Mouse (Mus musculus) forebrain, embryonic 11.5 days (tissue): Measurements from ENCODE around the gene Adgrg5. TPM values are rescaled to one million over a fixed set of nuclear protein-coding genes. Genes with fewer than 3 reads are reported as not detected.
A peak's percentile ranks its signal among the peaks of the same experiment; 100 is the strongest.

ENCODE experiments used
- ATAC-seq: fragments of 200-750 bp; cut with Nextera tagmentation; replicated peaks from 2 replicates; pipeline ENCODE4 v1.8.0; 2017; ENCODE audit warnings: moderate TSS enrichment; ENCODE audit not compliant: low FRiP score
- DNase-seq: peaks from one replicate; pipeline ENCODE4 v3.0.0-alpha.2; 2017; ENCODE audit warnings: low spot score
- H3K27ac ChIP-seq: fragments of 300-500 bp; sonication (generic); 2 replicates; pipeline ENCODE4 v1.5.1; 2014; ENCODE audit warnings: low read depth, low read length
- H3K27me3 ChIP-seq: fragments of 300-500 bp; sonication (generic); 2 replicates; pipeline ENCODE4 v1.6.1; 2014; ENCODE audit warnings: mild to moderate bottlenecking, low read length, mixed read lengths; ENCODE audit not compliant: control insufficient read depth, insufficient read depth
- H3K36me3 ChIP-seq: fragments of 300-500 bp; sonication (generic); 2 replicates; pipeline ENCODE4 v1.6.1; 2014; ENCODE audit warnings: mild to moderate bottlenecking, low read length, moderate library complexity, mixed read lengths; ENCODE audit not compliant: control insufficient read depth, insufficient read depth
- H3K4me1 ChIP-seq: fragments of 300-500 bp; sonication (generic); replicated peaks from 2 replicates; pipeline ENCODE4 v1.6.1; 2014; ENCODE audit warnings: low read length, mixed read lengths; ENCODE audit not compliant: control insufficient read depth, insufficient read depth
- H3K4me2 ChIP-seq: fragments of 300-500 bp; sonication (generic); 2 replicates; pipeline ENCODE4 v1.6.1; 2014; ENCODE audit warnings: low read depth, mild to moderate bottlenecking, low read length, moderate library complexity, mixed read lengths; ENCODE audit not compliant: severe bottlenecking
- H3K4me3 ChIP-seq: fragments of 300-500 bp; sonication (generic); 2 replicates; pipeline ENCODE4 v1.5.1; 2014; ENCODE audit warnings: low read depth, low read length
- H3K9ac ChIP-seq: fragments of 300-500 bp; sonication (generic); 2 replicates; pipeline ENCODE4 v1.6.1; 2014; ENCODE audit warnings: low read length
- H3K9me3 ChIP-seq: fragments of 300-500 bp; sonication (generic); 2 replicates; pipeline ENCODE4 v1.6.1; 2016; ENCODE audit warnings: low read length, mixed read lengths; ENCODE audit not compliant: control insufficient read depth
- WGBS: fragments of 180-500 bp; shearing (Covaris S2); extraction: QIAGEN DNeasy Blood & Tissue Kit; methylation state at CpG from one replicate; pipeline ENCODE4 v1.1.7; 2014; 5-methylcytosine and 5-hydroxymethylcytosine counted together
- polyA plus RNA-seq: library from polyadenylated mRNA; unstranded; fragments of >200 nt; fragmentation: Nextera tagmentation; extraction: Ambion mirVana; gene quantifications from 2 replicates; pipeline ENCODE4 v1.2.1, GENCODE M21; 2014

Gene Adgrg5
- polyA plus RNA-seq, 1 experiment from 2014 or later: 0.20 TPM

GRCm38 (mm10) chr8:94913061-94913660 is 10.3 kb upstream of the Adgrg5 start:
- H3K4me3 ChIP-seq: peak overlapping the region; percentile 42
- H3K9ac ChIP-seq: peak overlapping the region; percentile 45
- DNase-seq (peak; percentile 91), ATAC-seq (peak; percentile 55)
- peaks cover 24% of the 10 kb centered on the region for H3K27me3 ChIP-seq
- no peaks in the 10 kb centered on the region for H3K36me3 ChIP-seq
- peaks cover 12% of the 10 kb centered on the region; the same call in 1 of the 2 replicates for H3K4me1 ChIP-seq
- H3K4me2 ChIP-seq: peak overlapping the region; percentile 76
- WGBS: 5% methylated on average over 77 of the region's 77 CpGs
- H3K27ac ChIP-seq: no peak overlapping the region
- H3K9me3 ChIP-seq: no peaks in the 10 kb centered on the region

GRCm38 (mm10) chr8:94914256-94914655 is 9.2 kb upstream of the Adgrg5 start:
- no peak overlapping the region for H3K4me2 ChIP-seq
- H3K9me3 ChIP-seq: no peaks in the 10 kb centered on the region
- H3K4me1 ChIP-seq: peaks cover 12% of the 10 kb centered on the region; the same call in 1 of the 2 replicates
- H3K9ac ChIP-seq: no peak overlapping the region
- peaks cover 24% of the 10 kb centered on the region for H3K27me3 ChIP-seq
- no peak for DNase-seq
- H3K27ac ChIP-seq: no peak overlapping the region
- no peaks in the 10 kb centered on the region for H3K36me3 ChIP-seq
- H3K4me3 ChIP-seq: no peak overlapping the region
- no peak for ATAC-seq
- 88% methylated on average over 6 of the region's 6 CpGs for WGBS

DNA sequence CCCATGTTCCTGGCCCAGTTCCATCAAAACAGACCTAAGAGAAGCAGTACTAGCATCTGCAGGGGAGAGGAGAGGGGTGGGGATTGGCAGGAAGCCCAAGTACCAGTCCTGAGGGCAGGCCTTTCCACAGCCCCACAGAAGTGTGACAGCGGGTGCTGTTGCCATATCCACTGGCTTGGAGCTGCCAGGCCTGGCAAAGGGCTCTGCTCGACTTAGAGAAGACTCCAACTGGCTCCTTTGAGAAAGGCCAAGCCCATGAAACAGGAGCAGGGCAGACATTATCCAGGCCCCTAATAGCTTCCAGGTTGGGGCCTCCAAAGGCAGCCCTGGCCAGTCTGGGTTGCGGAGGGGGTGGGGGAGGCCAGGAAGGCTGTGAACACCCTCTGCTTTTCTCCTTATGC is 8.8 kb upstream of the Adgrg5 start:
- Histone ChIP-seq H3K9me3 (no peaks in the 10 kb centered on the region), H3K27me3 (peaks cover 24% of the 10 kb centered on the region), H3K4me1 (peaks cover 12% of the 10 kb centered on the region; the same call in 1 of the 2 replicates), H3K4me2 (no peak overlapping the region), H3K4me3 (no peak overlapping the region), H3K36me3 (no peaks in the 10 kb centered on the region), H3K27ac (no peak overlapping the region), H3K9ac (no peak overlapping the region)
- DNase-seq (no peak), ATAC-seq (no peak)
- 82% methylated on average over 3 of the region's 3 CpGs for WGBS

- Histone ChIP-seq H3K4me3 (peak overlapping the region; percentile 71), H3K36me3 (no peaks in the 10 kb centered on the region), H3K27ac (no peak overlapping the region), H3K9ac (peak overlapping the region; percentile 35; the same call in 1 of the 2 replicates), H3K9me3 (no peaks in the 10 kb centered on the region), H3K4me1 (peaks cover 12% of the 10 kb centered on the region; the same call in 1 of the 2 replicates), H3K27me3 (peaks cover 24% of the 10 kb centered on the region), H3K4me2 (peak overlapping the region; percentile 94)
- DNase-seq (peak; percentile 54), ATAC-seq (no peak)
- 38% methylated on average over 9 of the region's 9 CpGs for WGBS
Measured at GRCm38 (mm10) chr8:94916311-94916959, 7.1 kb upstream of the Adgrg5 start.

DNA sequence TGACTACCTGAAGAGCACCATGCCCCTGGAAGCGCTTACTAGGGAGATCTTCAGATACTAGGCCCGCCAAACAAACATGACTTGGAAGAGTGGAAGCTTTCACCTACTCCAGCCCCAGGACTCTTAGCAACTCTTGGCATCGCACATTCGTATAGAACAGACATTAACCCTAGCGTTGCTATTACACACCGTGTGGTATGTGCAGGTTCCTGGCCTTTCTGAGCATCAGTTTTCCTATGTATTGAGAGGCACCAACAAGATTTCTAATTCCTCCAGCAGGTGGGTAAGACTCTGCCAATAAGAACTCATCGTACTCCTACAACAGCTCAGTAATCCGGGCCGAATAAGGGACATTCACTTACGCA is 6.6 kb upstream of the Adgrg5 start:
- 6% methylated on average over 10 of the region's 10 CpGs for WGBS

DNA sequence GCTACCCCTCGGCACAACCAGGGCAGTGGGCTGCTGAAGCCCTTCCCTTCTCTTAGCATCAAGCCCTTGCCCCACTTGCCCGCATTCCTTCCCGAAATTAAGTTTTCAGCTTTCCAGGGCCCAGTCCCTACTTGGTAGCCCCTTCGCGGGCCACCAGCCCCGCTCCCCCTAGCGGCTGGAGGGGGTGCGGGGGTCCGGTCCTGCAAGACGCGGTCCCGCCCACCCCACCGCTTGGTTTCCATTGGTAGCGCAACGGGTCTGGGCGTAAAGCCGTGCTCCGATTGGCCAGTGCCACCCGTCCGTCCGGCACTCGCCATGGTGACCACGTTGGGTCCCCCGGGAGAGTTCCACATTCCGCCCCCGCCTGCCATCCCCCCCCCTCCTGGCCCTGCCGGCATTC is 6.1 kb upstream of the Adgrg5 start:
- Histone ChIP-seq H3K9me3 (no peaks in the 10 kb centered on the region), H3K36me3 (no peaks in the 10 kb centered on the region), H3K27me3 (peaks cover 20% of the 10 kb centered on the region), H3K4me1 (peaks cover 12% of the 10 kb centered on the region; the same call in 1 of the 2 replicates), H3K27ac (peak overlapping the region; percentile 25; the same call in 1 of the 2 replicates), H3K9ac (peak overlapping the region; percentile 86), H3K4me3 (peak overlapping the region; percentile 71), H3K4me2 (peak overlapping the region; percentile 94)
- WGBS: under 1% methylated on average over 27 of the region's 27 CpGs
- DNase-seq (peak; percentile 99), ATAC-seq (peak; percentile 97)

More for the DNA sequence above, 6.6 kb upstream of the Adgrg5 start:
- H3K27me3 ChIP-seq: peaks cover 24% of the 10 kb centered on the region
- DNase-seq (no peak), ATAC-seq (no peak)
- H3K27ac ChIP-seq: no peak overlapping the region
- H3K36me3 ChIP-seq: no peaks in the 10 kb centered on the region
- H3K9ac ChIP-seq: peak overlapping the region; percentile 86
- peaks cover 12% of the 10 kb centered on the region; the same call in 1 of the 2 replicates for H3K4me1 ChIP-seq
- peak overlapping the region; percentile 94 for H3K4me2 ChIP-seq
- H3K9me3 ChIP-seq: no peaks in the 10 kb centered on the region
- H3K4me3 ChIP-seq: peak overlapping the region; percentile 71

DNA sequence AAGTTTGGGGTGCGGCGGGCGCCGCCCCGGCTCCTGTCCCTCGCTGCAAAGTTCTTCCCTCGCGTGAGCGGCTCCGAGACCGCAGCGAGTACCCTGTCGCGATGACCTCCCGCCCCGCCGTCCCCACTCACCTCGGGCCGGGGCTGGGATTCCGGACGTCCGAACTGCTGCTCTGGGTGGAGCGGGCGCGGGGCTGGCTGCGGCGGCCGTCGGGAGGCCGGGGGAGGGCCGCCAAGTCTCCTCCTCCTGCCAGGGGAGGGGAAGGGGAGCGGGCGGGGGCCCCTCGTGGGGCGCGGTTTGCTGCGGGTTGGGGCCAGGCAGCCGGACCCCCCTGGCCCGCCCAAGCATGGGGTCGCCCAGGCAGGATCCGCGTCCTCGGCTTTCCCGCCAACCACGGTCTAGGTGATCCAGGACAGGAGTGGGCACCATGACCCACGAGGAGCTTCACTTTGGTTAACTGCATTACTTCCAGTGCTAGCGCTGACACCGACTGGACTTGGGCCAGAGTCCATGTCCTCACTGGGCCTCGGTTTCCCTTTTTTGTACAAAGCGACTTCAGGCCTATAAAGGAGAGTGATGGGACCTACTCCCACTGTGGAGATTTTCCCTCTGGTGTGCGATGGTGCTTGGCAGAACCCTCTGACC is 5.5 kb upstream of the Adgrg5 start, which contains the start of gene Ccdc102a:
Gene Ccdc102a, minus strand, starts transcription at position 248 of the 645 bp plus-strand sequence.
- peak; percentile 55 for ATAC-seq
- WGBS: 2% methylated on average over 43 of the region's 51 CpGs
- peak within 1 kb of the TSS; percentile 94 for H3K4me2 ChIP-seq
- H3K27me3 ChIP-seq: peaks cover 14% of the 10 kb centered on the region
- H3K27ac ChIP-seq: peak within 1 kb of the TSS; percentile 25; the same call in 1 of the 2 replicates
- H3K9ac ChIP-seq: peak within 1 kb of the TSS; percentile 86
- H3K4me3 ChIP-seq: peak within 1 kb of the TSS; percentile 71
- peak; percentile 84 for DNase-seq
- H3K4me1 ChIP-seq: peaks cover 9% of the 10 kb centered on the region; the same call in 1 of the 2 replicates
- no peaks in the 10 kb centered on the region for H3K9me3 ChIP-seq
- no peaks in the 10 kb centered on the region for H3K36me3 ChIP-seq

GRCm38 (mm10) chr8:94919256-94919655 is 4.2 kb upstream of the Adgrg5 start:
- no peak overlapping the region for H3K4me3 ChIP-seq
- ATAC-seq: no peak
- no peak for DNase-seq
- H3K27ac ChIP-seq: no peak overlapping the region
- no peak overlapping the region for H3K4me2 ChIP-seq
- no peaks in the 10 kb centered on the region for H3K36me3 ChIP-seq
- H3K9ac ChIP-seq: no peak overlapping the region
- H3K4me1 ChIP-seq: peaks cover 3% of the 10 kb centered on the region; the same call in 1 of the 2 replicates
- H3K27me3 ChIP-seq: peaks cover 2% of the 10 kb centered on the region; the same call in 1 of the 2 replicates
- H3K9me3 ChIP-seq: no peaks in the 10 kb centered on the region
